Mouse (Mus musculus) MEL (cell line): ENCODE measurements at regions not wholly inside any gene's neighbourhood (a gene's known extent, or its start where the extent isn't known, plus 50 kb on each side); places are given as distances from the start of the nearest gene placed in this dataset.

Experiments
- CHD2 ChIP-seq: IDR thresholded peaks from 2 replicates; pipeline ENCODE4 v1.6.1; 2011; ENCODE audit warnings: low read length, improper control_type of control experiment
- CTCF ChIP-seq, 3 experiments: IDR thresholded peaks in 2 of 3; conservative IDR thresholded peaks in 1 of 3; 2 replicates each; pipeline ENCODE4 v1.5.1; 2011 to 2012; ENCODE audit warnings: low read length in 3 of 3, low read depth in 2 of 3, mild to moderate bottlenecking in 2 of 3, improper control_type of control experiment in 1 of 3, inconsistent platforms in 1 of 3, mixed read lengths in 1 of 3, moderate library complexity in 1 of 3; ENCODE audit not compliant: control insufficient read depth in 1 of 3, insufficient read depth in 1 of 3, poor library complexity in 1 of 3, severe bottlenecking in 1 of 3
- E2F4 ChIP-seq: IDR thresholded peaks from 2 replicates; pipeline ENCODE4 v1.6.1; 2011; ENCODE audit warnings: low read depth, low read length, improper control_type of control experiment, borderline replicate concordance
- EP300 ChIP-seq, 2 experiments: IDR thresholded peaks; 2 replicates each; pipeline ENCODE4 v1.6.1; 2011; ENCODE audit warnings: improper control_type of control experiment in 2 of 2, low read length in 2 of 2, low read depth in 1 of 2, mild to moderate bottlenecking in 1 of 2
- GATA1 ChIP-seq: IDR thresholded peaks from 2 replicates; pipeline ENCODE4 v1.6.1; 2011; ENCODE audit warnings: low read depth, low read length, improper control_type of control experiment
- MAZ ChIP-seq: IDR thresholded peaks from 2 replicates; pipeline ENCODE4 v1.6.1; 2012; ENCODE audit warnings: low read depth, mild to moderate bottlenecking, inconsistent platforms, low read length, improper control_type of control experiment
- POLR2A ChIP-seq, 2 experiments: IDR thresholded peaks; 2 replicates each; pipeline ENCODE4 v1.6.1; 2011 to 2012; ENCODE audit warnings: low read length in 2 of 2, mild to moderate bottlenecking in 2 of 2, control low read depth in 1 of 2, improper control_type of control experiment in 1 of 2, low read depth in 1 of 2, moderate library complexity in 1 of 2; ENCODE audit not compliant: control insufficient read depth in 1 of 2, insufficient read depth in 1 of 2, poor library complexity in 1 of 2
- POLR2AphosphoS2 ChIP-seq: IDR thresholded peaks from 2 replicates; pipeline ENCODE4 v1.6.1; 2011; ENCODE audit warnings: low read length, improper control_type of control experiment
- RCOR1 ChIP-seq: IDR thresholded peaks from 2 replicates; pipeline ENCODE4 v1.6.1; 2012; ENCODE audit warnings: low read depth, mild to moderate bottlenecking, inconsistent platforms, low read length, improper control_type of control experiment
- TAL1 ChIP-seq: IDR thresholded peaks from 2 replicates; pipeline ENCODE4 v1.6.1; 2012; ENCODE audit warnings: mild to moderate bottlenecking, inconsistent platforms, low read length, moderate library complexity, mixed read lengths
- TCF12 ChIP-seq: IDR thresholded peaks from 2 replicates; pipeline ENCODE4 v1.6.1; 2014; ENCODE audit warnings: low read depth, mild to moderate bottlenecking, inconsistent platforms, low read length, improper control_type of control experiment, moderate library complexity
- USF1 ChIP-seq: IDR thresholded peaks from 2 replicates; pipeline ENCODE4 v1.6.1; 2014; ENCODE audit warnings: low read depth, mild to moderate bottlenecking, inconsistent platforms, low read length, improper control_type of control experiment, moderate library complexity
- ZKSCAN1 ChIP-seq: IDR thresholded peaks from 2 replicates; pipeline ENCODE4 v1.6.1; 2012; ENCODE audit warnings: low read depth, mild to moderate bottlenecking, inconsistent platforms, low read length, improper control_type of control experiment, moderate library complexity
- ZNF384 ChIP-seq: IDR thresholded peaks from 2 replicates; pipeline ENCODE4 v1.6.1; 2012; ENCODE audit warnings: low read depth, mild to moderate bottlenecking, inconsistent platforms, low read length, improper control_type of control experiment

DNA sequence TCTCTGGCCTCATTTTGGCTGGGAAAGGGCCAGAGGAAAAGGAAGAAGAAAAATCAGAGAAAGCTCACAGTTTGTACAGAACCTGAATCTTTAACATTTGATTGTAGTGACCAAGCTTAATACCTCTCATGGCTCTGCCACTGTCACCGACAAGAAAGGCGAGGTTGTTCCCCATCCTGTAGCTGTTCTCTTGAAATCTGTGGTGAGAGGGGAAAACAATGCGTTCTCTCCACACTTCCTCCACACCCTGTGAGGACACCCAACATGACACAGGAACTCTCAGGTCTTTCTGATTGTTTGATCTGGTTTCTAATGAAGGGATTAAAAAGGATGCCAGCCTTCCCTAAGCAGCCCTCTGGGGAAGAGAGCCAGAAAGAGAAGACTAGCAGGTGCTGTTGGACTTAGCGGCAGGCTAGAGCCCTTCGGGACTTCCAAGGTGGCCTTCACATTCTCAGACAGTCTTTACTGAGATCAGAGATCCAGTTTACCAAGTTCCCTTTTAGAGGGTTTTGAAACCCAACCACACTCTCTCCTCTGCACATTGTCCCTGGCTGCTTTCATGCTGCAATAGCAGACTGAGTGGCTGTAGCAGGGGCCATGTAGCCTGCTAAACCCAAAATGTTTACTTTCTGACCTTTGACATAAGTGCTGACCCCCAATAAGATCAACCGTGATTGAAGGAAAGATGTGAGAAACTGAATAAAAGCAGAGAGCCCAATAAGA is 98.5 kb upstream of the Pmfbp1 start:
- TF ChIP-seq EP300 (IDR thresholded peaks at IDR 0.05; ENCODE audit: low read depth in 1 of 2, low read length in 2 of 2) (no peak), POLR2A (IDR thresholded peaks at IDR 0.05; ENCODE audit: control insufficient read depth in 1 of 2, insufficient read depth in 1 of 2, low read depth in 1 of 2, low read length in 2 of 2, poor library complexity in 1 of 2) (no peak), CHD2 (no peak), CTCF (IDR thresholded peaks at IDR 0.05 in 2 of 3, conservative IDR thresholded peaks at IDR 0.05 in 1 of 3; ENCODE audit: control insufficient read depth in 1 of 3, insufficient read depth in 1 of 3, low read depth in 2 of 3, low read length in 3 of 3, poor library complexity in 1 of 3, severe bottlenecking in 1 of 3) (no peak), ZNF384 (no peak), E2F4 (no peak), POLR2AphosphoS2 (no peak), USF1 (no peak), TCF12 (no peak), RCOR1 (no peak), MAZ (no peak), GATA1 (no peak), TAL1 (no peak), ZKSCAN1 (no peak)
